19 mouse cellular contexts compared by ENCODE assay signal in the genomic region with DNA sequence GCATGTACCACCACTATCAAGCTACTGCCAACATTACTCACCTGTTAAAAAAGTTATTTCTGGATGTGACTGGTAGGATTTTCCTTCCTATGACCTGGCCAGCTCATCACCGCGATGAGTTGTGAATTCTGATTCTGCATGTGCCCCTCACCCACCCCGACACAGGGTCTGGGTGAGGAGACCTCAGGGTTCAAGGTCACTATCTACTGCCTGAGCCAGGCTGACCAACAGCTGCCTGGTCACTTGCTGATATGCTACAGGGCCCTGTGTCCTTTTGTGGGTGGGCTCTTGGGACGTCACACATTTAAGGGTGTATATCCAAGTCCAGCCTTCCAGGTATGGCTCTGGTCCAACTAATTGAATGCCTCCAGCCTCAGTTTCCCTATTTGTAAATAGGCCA. TPM values are rescaled to one million over a fixed set of nuclear protein-coding genes. Genes with fewer than 3 reads are reported as not detected.
DNase-seq lines count a peak whose midpoint lies in the region; TF ChIP-seq lines count a peak whose summit lies in the region.
"Had no signal": no experiment of that assay in that cellular context is flagged by ENCODE, and none has a peak within 500 bp of the region (broad histone marks: within the 10 kb centered on the region; RNA-seq: fewer than 3 reads in every experiment).

No protein-coding gene starts in this region.

- peaks cover 15% of the 10 kb centered on the region for H3K4me1 ChIP-seq in cerebellum, adult 2 months (ENCODE audit: control insufficient read depth, insufficient read depth, low read length)
- peaks cover 5% of the 10 kb centered on the region; the same call in 1 of the 2 replicates for H3K4me1 ChIP-seq in brown adipose tissue, adult 24 weeks (ENCODE audit: control insufficient read depth, insufficient read depth, insufficient read length, low read length)

- no peak for DNase-seq in cerebellum, adult 2 months
- no peak for DNase-seq in cerebellum, adult 18-20 months
- DNase-seq in gastrocnemius, adult 2 months: no peak
- no peak for DNase-seq in gastrocnemius, postnatal 10 days
- DNase-seq: adrenal gland, adult 8-10 months; adrenal gland, postnatal 36 days; forebrain, postnatal 0 days; gastrocnemius, postnatal 36 days; kidney, adult 11 months; kidney, adult 9 months had no signal

- H3K36me3 ChIP-seq in myocyte (ENCODE audit: control insufficient read depth, insufficient read depth): peaks cover 3% of the 10 kb centered on the region

- H3K27me3 ChIP-seq in cerebellum, adult 2 months (ENCODE audit: control insufficient read depth, insufficient read depth, low read length): no peaks in the 10 kb centered on the region
- no peaks in the 10 kb centered on the region for H3K27me3 ChIP-seq in myocyte (ENCODE audit: control insufficient read depth, insufficient read depth, insufficient read length)
- H3K27me3 ChIP-seq: CH12.LX; forebrain, embryonic 13.5 days; heart, embryonic 12.5 days; hindbrain, embryonic 13.5 days; Patski had no signal

- H3K27ac ChIP-seq in cerebellum, adult 2 months (ENCODE audit: insufficient read depth, low read length): 0 out of 2 replicates have a peak overlapping the region, but pooled peaks have one; percentile 9
- peak overlapping the region; percentile 99 for H3K27ac ChIP-seq in gastrocnemius, adult 2 months
- peak overlapping the region; percentile 59; the same call in 1 of the 2 replicates for H3K27ac ChIP-seq in brown adipose tissue, adult 24 weeks (replicated peaks; ENCODE audit: low read depth, low read length)
- H3K27ac ChIP-seq: embryonic facial prominence, embryonic 10.5 days; forebrain, embryonic 13.5 days; hindbrain, embryonic 13.5 days; hindbrain, postnatal 0 days had no signal

- H3K4me2 ChIP-seq in myocyte (ENCODE audit: low read depth): peak overlapping the region; percentile 57
- H3K4me2 ChIP-seq: forebrain, embryonic 13.5 days; heart, embryonic 12.5 days; hindbrain, embryonic 13.5 days had no signal

- 87% methylated on average over 4 of the region's 4 CpGs for WGBS in cerebellum, adult 2 months

- intact Hi-C loops in gastrocnemius, adult 2 months (cut with DNase I): no loop called here

- no peak overlapping the region for H3ac ChIP-seq in myocyte (ENCODE audit: control insufficient read depth, insufficient read length)

- H3K4me3 ChIP-seq in cerebellum, adult 2 months (replicated peaks; ENCODE audit: insufficient read depth, low read depth, low read length): no peak overlapping the region
- peak overlapping the region; percentile 35; the same call in 1 of the 2 replicates for H3K4me3 ChIP-seq in gastrocnemius, adult 2 months
- H3K4me3 ChIP-seq in brown adipose tissue, adult 24 weeks (ENCODE audit: insufficient read depth, low read depth, low read length): no peak overlapping the region
- H3K4me3 ChIP-seq in myocyte: no peak overlapping the region
- H3K4me3 ChIP-seq: embryonic facial prominence, embryonic 10.5 days; forebrain, embryonic 13.5 days; heart, embryonic 12.5 days; hindbrain, embryonic 13.5 days had no signal

- H3K79me2 ChIP-seq in myocyte (ENCODE audit: control insufficient read depth, insufficient read depth): no peaks in the 10 kb centered on the region

- TF ChIP-seq CTCF in cerebellum, adult 2 months (IDR thresholded peaks at IDR 0.05; ENCODE audit: borderline replicate concordance, insufficient read depth, low read depth, low read length): no peak
- TF ChIP-seq CTCF in gastrocnemius, adult 2 months (IDR thresholded peaks at IDR 0.05): no peak

- TF ChIP-seq POLR2A in cerebellum, adult 2 months (IDR thresholded peaks at IDR 0.05; ENCODE audit: borderline replicate concordance, insufficient read depth, low read length): no peak
- no peak for TF ChIP-seq POLR2A in myocyte (IDR thresholded peaks at IDR 0.05; ENCODE audit: insufficient read length, low read depth)

TF ChIP-seq in myocyte, 11 proteins besides CTCF, POLR2A, EP300 and RAD21:
- peak in 1 of 3 experiments; percentile 12 for TF ChIP-seq MYOG (IDR thresholded peaks at IDR 0.05; ENCODE audit: control insufficient read depth in 1 of 3, insufficient read depth in 1 of 3, insufficient read length in 2 of 3, low read depth in 2 of 3)
- no peak for TF ChIP-seq MYOD1 (IDR thresholded peaks at IDR 0.05; ENCODE audit: control insufficient read depth in 1 of 3, insufficient read length in 2 of 3, low read depth in 2 of 3)

RNA-seq across cellular contexts. Expression of a gene that starts 3.1 kb away (rescaled TPM):
- polyA plus RNA-seq in cerebellum, adult 2 months (2012; rRNA removed): 407 and 443 TPM in 2 replicates
- total RNA-seq in gastrocnemius, adult 2 months (2021): 100 to 1,000 TPM; 267 to 277 TPM
- total RNA-seq in gastrocnemius, postnatal 10 days (2021): 100 to 1,000 TPM; 165 to 183 TPM
- polyA plus RNA-seq in brown adipose tissue, adult 24 weeks (2012; ENCODE audit: insufficient read depth, insufficient read length, missing spikeins): 428 and 471 TPM in 2 replicates
- 413 TPM for polyA plus RNA-seq in myocyte (2012; fragmentation: generic; extraction: Trizol)

RNA-seq across cellular contexts. Expression of a gene that starts 42.8 kb away (rescaled TPM):
- polyA plus RNA-seq in cerebellum, adult 2 months (2012; rRNA removed): 775 and 836 TPM in 2 replicates
- total RNA-seq in gastrocnemius, adult 2 months (2021): 100 to 1,000 TPM; 100 to 128 TPM
- total RNA-seq in gastrocnemius, postnatal 10 days (2021): 100 to 1,000 TPM; 155 to 156 TPM
- polyA plus RNA-seq in brown adipose tissue, adult 24 weeks (2012; ENCODE audit: insufficient read depth, insufficient read length, missing spikeins): 372 and 376 TPM in 2 replicates
- 418 TPM for polyA plus RNA-seq in myocyte (2012; fragmentation: generic; extraction: Trizol)

Comparison
In these comparisons a context has a peak if more than half of its experiments do, and no peak if none do; other contexts are left out.
1. H3K27ac ChIP-seq: peak in every context shown above with its lines; median percentile 99 in gastrocnemius, adult 2 months; 59 in brown adipose tissue, adult 24 weeks; 9 in cerebellum, adult 2 months.